Mouse (Mus musculus): ENCODE results near the gene Ttc13. TPM values are rescaled to one million over a fixed set of nuclear protein-coding genes. Genes with fewer than 3 reads are reported as not detected.

Ttc13 gene
- total RNA-seq, 4 experiments from 2014 or later = 14.1 to 20.5 (median 18.3) TPM

DNA sequence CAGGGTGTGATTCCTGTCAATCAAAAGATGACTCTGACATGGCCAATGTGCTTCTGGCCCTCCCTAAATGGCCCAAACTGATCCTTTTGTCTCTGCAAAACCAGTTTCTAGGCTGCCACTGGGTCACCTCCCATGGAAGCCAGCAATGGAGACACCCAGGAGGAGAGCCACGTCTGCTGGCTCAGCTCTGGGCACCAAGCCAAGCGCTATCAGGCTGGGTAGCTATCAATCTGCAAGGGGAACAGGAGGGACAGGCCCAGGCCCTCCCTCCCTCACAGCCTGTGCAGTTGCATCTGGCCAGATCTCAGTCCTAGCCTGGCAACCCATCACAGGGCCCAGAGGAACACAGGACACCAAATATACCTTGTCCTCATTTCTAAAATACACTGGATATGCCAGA lies 63.4 kb downstream of the Ttc13 start:
- peak in 1 of 2 experiments; percentile 27 for DNase-seq (ENCODE audit: low spot score in 2 of 2)

DNA sequence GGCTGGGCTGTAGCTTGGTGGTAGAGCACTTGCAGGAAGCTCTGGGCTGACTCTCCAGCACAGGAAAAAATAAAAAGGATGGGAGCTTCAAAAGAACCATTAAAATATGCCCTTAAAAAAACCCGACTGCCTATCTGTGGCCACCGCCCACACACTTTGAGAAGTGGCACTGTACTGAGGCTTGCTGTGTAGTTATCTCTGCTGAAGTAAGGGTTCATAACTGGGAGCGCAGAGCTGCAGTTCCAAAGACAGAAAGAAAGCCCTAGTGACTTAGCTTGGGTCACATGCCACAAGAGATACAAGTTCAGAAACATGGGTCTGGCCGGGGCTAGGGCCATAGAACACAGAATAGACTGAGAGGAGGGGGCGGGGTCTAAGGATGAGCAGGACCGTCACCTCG lies 63.8 kb downstream of the Ttc13 start:
- no peak for DNase-seq (ENCODE audit: low spot score in 2 of 2)

DNA sequence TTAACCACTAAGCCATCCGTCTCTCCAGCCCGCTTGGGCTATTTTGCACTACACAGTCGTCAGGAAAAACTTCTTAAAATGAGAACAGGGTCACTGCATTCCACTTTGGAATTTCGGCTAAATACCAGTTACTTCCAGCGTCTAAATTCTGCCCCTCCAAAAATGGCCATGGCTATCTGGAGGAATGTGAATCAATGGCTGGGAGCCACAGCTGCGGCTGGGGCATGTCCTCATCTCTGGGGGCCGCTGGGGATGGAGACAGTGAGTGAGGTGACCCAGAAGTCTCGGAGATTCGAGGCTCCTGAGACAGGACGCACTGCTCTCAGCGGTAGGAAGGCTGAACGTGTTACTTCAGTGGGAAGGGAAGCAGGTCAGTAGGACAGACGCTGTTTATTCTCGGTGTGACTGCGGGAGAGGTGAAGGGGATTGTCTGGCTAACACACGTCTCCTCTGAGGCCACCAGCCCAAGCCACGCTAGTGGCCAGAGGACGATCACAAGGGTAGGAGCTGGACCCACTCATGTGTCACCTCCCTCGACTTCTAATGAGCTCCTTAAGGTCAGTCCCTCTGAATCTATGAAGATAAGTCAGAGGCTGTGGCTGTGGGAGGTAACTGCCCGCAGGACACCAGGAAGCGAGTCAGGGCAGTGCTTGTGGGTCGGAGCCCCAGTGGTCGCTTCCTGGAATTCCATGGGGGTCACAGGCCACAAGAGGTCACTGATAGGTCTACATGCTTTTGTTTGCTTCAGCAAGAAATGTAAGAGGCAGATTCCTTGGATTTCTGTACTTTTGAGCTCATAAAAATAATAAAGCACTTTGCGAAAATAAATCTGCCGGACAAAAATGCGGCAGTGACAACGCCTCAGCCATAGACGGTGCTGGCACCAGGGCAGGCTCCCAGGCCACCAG lies 68.0 kb downstream of the Ttc13 start:
- no peak for DNase-seq (ENCODE audit: low spot score in 2 of 2)

DNA sequence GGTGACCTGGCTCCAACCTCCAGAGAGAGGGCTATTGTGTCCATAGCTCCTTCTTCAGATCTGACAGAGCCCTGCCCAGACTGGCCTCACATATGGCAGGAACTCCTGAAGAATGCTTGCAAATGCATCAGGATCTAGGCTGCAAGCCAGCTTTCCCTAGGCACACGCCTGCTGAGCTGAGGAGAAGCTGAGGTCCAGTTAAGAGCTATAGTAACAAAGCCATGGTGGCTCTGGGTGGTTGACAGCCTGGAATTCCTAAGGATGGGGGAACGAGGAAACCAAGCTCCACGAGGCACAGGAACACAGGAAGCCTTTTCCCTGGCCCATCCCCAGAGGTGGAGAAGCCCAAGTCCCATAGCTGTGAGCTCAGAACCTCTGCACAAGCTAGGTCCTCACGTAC lies 69.2 kb downstream of the Ttc13 start:
- no peak for DNase-seq (ENCODE audit: low spot score in 2 of 2)

DNA sequence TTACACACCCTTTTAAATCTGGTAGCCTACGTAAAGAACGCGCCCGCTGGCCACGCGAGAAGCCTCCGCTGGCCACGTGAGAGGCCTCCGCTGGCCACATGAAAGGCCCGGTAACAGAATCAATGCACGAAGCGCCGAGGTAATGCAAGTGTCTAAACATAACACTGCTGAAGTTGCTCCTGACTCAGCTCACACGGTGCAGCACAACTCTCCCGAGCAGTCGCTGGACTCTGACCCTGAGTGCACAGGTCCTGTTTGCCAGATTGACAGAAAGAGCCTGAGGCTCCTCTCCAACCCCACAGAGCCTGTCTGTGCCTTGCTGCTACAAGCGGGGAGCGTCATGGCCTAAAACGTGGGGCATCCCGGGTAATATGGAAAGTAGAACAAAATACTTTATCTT lies 70.0 kb downstream of the Ttc13 start:
- DNase-seq (ENCODE audit: low spot score in 2 of 2) = no peak

DNA sequence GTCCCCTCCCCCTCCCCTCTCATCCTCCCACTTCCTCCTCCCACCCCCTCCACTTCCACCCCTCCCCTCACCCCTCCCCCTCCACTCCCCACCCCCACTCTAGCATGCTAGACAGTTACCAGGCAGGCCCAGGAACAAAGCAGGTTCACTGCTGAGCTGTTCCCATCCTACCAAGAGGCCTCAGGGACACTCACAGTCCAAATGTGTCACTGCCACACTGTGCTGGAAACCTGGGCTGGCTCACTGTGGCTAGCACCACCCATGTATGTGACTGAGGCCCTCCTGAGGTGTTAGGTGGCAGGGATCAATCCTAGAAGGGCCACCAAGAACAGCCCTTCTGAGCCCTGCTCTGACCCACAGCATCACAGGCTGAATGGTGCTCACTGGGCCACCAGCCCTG lies 73.5 kb downstream of the Ttc13 start:
- no peak for DNase-seq (ENCODE audit: low spot score in 2 of 2)

DNA sequence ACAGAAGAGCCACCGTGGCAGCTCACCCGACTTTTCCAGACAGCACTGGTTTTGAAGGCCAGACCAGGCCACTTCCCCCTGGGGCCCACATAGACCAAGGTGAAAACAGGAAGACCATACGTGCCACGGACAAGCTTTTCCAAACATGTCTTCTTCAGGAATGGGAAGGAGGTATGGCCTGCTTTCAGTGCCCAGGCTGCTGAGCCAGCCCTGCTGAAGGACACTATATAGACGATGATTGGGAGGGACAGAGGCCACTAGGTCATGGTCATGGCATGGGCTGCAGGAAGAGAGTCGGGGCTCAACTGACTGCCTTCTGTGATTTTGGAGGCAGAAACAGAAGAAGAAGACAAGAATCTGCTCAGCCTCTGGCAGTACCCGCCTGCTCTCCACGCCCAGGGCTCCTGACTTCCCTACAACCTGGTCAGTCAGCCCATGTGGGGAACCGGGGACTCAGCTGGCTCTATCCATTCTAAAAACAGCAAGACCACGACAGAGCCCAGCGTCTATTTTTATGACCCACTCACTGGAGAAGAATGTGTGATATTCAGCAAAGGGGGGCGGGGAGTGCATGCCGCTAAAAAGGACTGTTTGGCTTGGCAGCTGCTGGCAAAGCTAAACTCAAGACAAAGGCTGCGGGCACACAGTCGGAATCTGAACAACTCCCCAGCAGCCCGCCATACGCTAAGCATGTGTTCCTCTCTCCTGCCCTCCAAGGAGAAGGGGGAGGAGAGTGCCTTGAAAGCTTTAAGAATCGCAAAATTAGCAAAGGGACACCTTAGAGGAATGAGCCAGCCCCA lies 78.0 kb downstream of the Ttc13 start:
- DNase-seq (ENCODE audit: low spot score in 2 of 2) = peak in 1 of 2 experiments; percentile 37

DNA sequence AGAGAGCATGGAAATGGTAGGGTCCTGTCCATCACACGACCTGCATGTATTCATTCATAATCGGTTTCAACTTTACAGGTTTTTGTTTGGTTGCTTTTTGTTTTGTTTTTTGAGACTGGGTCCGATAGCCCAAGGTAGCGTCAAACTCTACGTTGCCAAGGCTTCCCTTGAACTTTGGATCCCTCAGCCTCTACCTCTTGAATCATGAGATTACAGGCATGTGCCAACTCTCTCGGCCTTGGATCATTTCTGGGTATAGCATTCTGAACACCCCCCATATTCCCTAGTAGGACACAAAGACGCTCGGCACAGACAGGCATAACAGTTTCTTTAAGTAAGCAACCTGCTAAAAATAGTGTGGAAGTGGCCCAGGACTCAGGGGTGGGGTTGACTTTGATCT lies 80.2 kb downstream of the Ttc13 start:
- DNase-seq (ENCODE audit: low spot score in 2 of 2) = no peak

DNA sequence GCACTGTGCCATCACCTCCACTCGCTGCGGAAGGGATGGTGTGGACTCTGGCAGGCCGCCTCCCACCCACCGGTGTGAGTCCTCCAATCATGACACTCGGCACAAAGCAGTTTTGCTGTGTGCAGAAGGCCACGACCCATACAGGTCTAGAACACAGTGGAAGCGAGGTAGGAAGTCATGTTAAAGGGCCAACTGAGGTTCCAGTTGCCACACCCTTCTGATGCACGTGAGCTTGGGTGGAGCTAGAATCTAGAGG lies 86.6 kb downstream of the Ttc13 start:
- no peak for DNase-seq (ENCODE audit: low spot score in 2 of 2)

DNA sequence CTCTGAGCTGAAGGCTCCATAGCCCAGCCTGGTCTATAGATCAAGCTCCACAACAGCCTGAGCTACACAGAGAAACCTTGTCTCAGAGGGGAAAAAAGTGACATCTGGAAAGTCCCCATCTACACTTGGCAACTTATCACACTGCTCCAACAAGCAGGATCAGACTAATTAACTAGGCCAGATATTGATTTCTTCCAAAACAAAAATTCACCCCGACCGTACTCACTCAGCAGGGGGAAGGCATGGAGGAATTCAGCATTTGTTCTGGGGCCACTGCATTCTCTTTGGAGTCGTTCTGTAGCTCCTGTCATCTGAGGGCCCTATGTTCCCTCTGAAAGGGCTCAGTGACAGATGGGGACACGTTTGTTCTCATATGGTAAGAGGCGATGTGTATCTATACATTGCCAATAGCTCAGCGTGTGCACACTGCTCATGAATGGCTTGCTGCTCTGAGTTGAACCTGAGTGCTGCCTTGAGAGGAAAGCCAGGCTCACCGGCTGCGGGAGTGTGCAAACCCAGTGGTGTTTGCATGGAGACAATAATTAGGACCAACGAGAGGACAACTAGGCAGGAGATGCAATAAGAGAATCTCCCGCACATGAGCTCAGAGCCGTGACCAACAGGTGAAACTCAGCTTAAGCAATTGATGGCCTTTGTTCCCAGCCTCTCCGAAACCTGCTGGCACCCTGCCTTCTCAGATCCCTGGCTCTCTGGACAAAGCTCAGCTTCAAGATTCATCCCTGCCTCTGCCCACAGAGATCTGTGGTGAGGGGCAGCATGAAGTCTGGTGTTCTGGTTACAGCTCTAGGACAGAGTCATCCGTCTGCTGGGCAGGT lies 87.2 kb downstream of the Ttc13 start:
- no peak for DNase-seq (ENCODE audit: low spot score in 2 of 2)

DNA sequence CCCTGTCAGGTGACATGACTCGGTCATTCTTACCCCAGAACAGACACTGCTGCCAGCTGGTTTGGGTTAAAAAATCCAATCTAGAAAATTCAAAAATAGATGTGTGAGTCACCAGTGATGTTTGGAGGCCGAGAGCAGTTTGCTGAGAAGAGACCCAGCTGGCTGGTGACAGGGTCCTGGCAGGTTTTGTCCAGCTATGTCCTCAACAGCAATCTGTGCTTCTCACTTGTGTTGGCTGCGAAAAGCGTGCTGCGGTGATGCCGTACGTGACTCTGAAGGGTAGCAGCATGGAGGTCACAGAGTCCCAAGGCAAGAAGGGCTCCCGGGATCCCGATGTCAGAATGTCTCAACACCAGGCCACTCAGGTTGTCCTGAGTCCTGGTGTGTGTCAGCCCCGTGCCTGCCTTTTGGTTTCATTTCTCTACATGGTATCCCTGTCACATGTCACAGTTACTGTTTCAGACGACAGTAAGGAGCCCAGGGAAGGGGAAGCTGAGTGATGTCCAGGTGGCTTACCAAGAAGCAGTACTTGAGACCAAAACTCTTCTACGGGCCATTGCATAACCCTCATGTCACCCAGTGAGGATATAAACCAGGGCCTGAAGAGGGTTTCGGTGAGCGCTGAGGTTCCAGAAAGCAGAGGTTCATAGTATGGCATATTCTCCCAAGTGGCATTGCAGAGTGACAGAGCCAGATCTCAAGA lies 88.6 kb downstream of the Ttc13 start:
- peak; percentile 17 to 31 for DNase-seq (ENCODE audit: low spot score in 2 of 2)

DNA sequence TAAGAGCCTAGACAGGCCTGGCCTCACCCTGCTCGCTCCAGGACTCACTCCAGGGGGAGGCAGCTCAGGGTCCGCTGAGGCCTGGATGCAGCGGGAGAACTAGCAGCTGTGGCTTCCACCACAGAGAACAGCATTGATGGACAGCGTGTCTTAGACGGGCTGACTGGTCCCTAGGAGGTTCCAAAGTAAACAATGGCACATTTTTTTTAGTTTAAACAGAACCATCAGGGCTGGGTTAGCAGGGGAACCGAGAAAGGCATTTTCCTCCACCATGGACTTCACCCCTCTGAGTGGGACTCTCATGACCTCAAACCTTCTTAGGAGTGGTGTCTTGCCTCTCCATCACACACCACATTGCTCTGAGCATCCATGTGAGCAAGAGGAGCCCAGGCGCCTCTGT lies 89.8 kb downstream of the Ttc13 start:
- DNase-seq (ENCODE audit: low spot score in 2 of 2) = no peak

DNA sequence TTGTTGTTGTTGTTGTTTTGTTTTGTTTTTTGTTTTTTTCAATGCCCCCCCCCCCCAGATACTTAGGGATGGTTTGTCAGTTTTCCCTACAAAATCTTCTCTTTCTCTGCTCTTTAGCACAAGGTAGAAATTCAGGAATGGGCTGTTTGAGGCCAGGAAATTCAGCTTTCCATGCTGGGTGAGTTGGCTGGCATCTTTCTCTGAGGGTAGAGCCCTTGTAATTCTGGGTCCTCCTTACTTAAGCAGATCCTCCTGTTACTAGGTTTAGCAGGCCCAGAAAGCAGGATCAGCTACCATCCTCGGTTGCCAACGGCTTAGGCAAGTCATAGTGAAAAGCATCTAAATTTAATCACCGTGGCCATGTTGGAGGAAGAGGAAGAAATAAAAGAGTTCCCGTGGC lies 90.9 kb downstream of the Ttc13 start:
- DNase-seq (ENCODE audit: low spot score in 2 of 2) = no peak

DNA sequence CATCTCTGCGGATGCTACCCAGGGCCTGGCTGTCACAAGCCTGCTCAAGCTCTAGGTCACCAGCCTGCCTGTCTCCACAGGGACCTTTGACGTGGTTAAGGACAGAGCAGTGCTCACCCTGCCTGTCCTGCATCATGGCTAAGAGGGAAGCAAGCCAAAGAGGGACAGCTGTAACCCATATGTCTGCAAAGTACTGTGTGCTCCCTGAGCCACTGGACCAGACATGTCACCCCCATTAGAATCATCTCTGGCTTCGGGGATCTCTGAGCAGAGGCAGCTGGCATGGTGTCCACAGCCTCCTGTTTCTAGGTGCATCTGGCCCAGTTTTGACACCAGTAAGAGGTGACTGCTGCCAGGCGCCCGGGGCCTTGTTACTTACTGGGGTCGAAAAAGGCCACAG lies 91.3 kb downstream of the Ttc13 start:
- DNase-seq (ENCODE audit: low spot score in 2 of 2) = no peak

DNA sequence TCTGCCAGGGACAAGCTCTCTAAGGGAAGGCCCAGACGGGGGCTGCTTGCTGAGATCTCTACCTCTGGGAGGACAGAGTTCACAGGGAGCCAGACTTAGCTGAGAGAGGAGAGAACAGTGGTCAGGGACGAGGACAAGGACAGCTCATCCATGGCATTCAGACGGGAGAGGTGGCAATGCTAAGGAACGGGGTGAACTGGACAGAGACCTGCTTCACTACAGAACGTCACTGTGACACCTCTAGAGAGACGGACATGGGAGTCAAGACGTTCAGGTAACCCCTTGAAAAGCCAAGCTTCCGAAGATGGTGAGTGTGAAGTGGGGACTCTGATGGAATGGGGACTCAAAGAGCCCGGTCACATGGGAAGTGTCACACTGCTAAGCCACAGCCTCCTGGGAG lies 95.5 kb downstream of the Ttc13 start:
- DNase-seq (ENCODE audit: low spot score in 2 of 2) = no peak

Other genes starting within 250 kb of the Ttc13 start
- 10 to 100 TPM; 16.1 to 28.7 (median 18.5) TPM for gene Cog2, start 201.2 kb downstream of the Ttc13 start, total RNA-seq (2022)
- gene Agt, start 152.3 kb downstream of the Ttc13 start, total RNA-seq (2022) = 10 to 100 TPM in 2 of 4 experiments, 1 to 10 TPM in 2; 7.5 to 10.9 (median 9.9) TPM
- gene Capn9, start 145.9 kb downstream of the Ttc13 start, total RNA-seq (2022) = not detected
- gene 2310022B05Rik, start 58.6 kb downstream of the Ttc13 start, total RNA-seq (2022) = 10 to 100 TPM in 2 of 4 experiments, 1 to 10 TPM in 2; 8.0 to 13.0 (median 10.7) TPM
- 1 to 10 TPM; 1.5 to 4.5 (median 3.5) TPM for gene Arv1, start 156 bp upstream of the Ttc13 start, total RNA-seq (2022)
- under 1 TPM in 3 of 4 experiments, not detected in 1; 0.31 to 0.51 (median 0.36) TPM for gene Fam89a, start 29.8 kb upstream of the Ttc13 start, total RNA-seq (2022)
- gene Trim67, start 71.1 kb upstream of the Ttc13 start, total RNA-seq (2022) = under 1 TPM in 2 of 4 experiments, not detected in 2; 0.19 to 0.36 TPM
- 100 to 1,000 TPM; 145 to 180 (median 156) TPM for gene Gnpat, start 141.1 kb upstream of the Ttc13 start, total RNA-seq (2022)
- 10 to 100 TPM; 31.8 to 34.8 (median 33.5) TPM for gene 2810004N23Rik, start 141.1 kb upstream of the Ttc13 start, total RNA-seq (2022)
- 1 to 10 TPM; 7.8 to 8.1 (median 7.9) TPM for gene Exoc8, start 175.7 kb upstream of the Ttc13 start, total RNA-seq (2022)
- gene Sprtn, start 175.9 kb upstream of the Ttc13 start, total RNA-seq (2022) = 1 to 10 TPM; 6.1 to 7.3 (median 6.5) TPM
- gene Egln1, start 227.3 kb upstream of the Ttc13 start, total RNA-seq (2022) = 100 to 1,000 TPM; 170 to 209 (median 181) TPM